Mouse (Mus musculus): ENCODE results near the gene Zbtb20.

Zbtb20 gene

GRCm38 (mm10) chr16:43080923-43081702 is 205.4 kb downstream of the Zbtb20 start:
- no peak for DNase-seq

GRCm38 (mm10) chr16:43081995-43082394 is 206.3 kb downstream of the Zbtb20 start:
- no peak for DNase-seq

GRCm38 (mm10) chr16:43082801-43083200 is 207.1 kb downstream of the Zbtb20 start:
- DNase-seq, result no peak

- no peak for DNase-seq
Measured at GRCm38 (mm10) chr16:43090188-43090587, 214.5 kb downstream of the Zbtb20 start.

GRCm38 (mm10) chr16:43094161-43094560 is 218.5 kb downstream of the Zbtb20 start:
- DNase-seq, result no peak

GRCm38 (mm10) chr16:43094756-43095155 is 219.1 kb downstream of the Zbtb20 start:
- no peak for DNase-seq

GRCm38 (mm10) chr16:43096040-43096439 is 220.4 kb downstream of the Zbtb20 start:
- DNase-seq, result no peak

- no peak for DNase-seq
Measured at GRCm38 (mm10) chr16:43098153-43098552, 222.5 kb downstream of the Zbtb20 start.

GRCm38 (mm10) chr16:43098666-43099065 is 223.0 kb downstream of the Zbtb20 start:
- DNase-seq, result no peak

- DNase-seq, result no peak
Measured at GRCm38 (mm10) chr16:43111288-43111687, 235.6 kb downstream of the Zbtb20 start.

- no peak for DNase-seq
Measured at GRCm38 (mm10) chr16:43113968-43114367, 238.3 kb downstream of the Zbtb20 start.

- no peak for DNase-seq
Measured at GRCm38 (mm10) chr16:43129966-43130365, 254.3 kb downstream of the Zbtb20 start.

- DNase-seq, result no peak
Measured at GRCm38 (mm10) chr16:43130583-43130982, 254.9 kb downstream of the Zbtb20 start.

GRCm38 (mm10) chr16:43131077-43131476 is 255.4 kb downstream of the Zbtb20 start:
- DNase-seq, result no peak

- DNase-seq, result no peak
Measured at GRCm38 (mm10) chr16:43168506-43168905, 292.8 kb downstream of the Zbtb20 start.

- DNase-seq, result no peak
Measured at GRCm38 (mm10) chr16:43169273-43169905, 293.7 kb downstream of the Zbtb20 start.

- DNase-seq, result no peak
Measured at GRCm38 (mm10) chr16:43172139-43172538, 296.5 kb downstream of the Zbtb20 start.

GRCm38 (mm10) chr16:43172912-43173311 is 297.2 kb downstream of the Zbtb20 start:
- DNase-seq, result no peak

GRCm38 (mm10) chr16:43174815-43175214 is 299.1 kb downstream of the Zbtb20 start:
- DNase-seq, result no peak

GRCm38 (mm10) chr16:43181038-43181437 is 305.4 kb downstream of the Zbtb20 start:
- no peak for DNase-seq

GRCm38 (mm10) chr16:43190390-43190789 is 314.7 kb downstream of the Zbtb20 start:
- DNase-seq, result no peak

- no peak for DNase-seq
Measured at GRCm38 (mm10) chr16:43191060-43191850, 315.6 kb downstream of the Zbtb20 start.

GRCm38 (mm10) chr16:43193631-43194239 is 318.1 kb downstream of the Zbtb20 start:
- no peak for DNase-seq

Measured in thymus, postnatal 25 days (tissue).